Mouse (Mus musculus) hindbrain, embryonic 10.5 days (tissue): ENCODE measurements around the gene Taf5. TPM values are rescaled to one million over a fixed set of nuclear protein-coding genes. Genes with fewer than 3 reads are reported as not detected.

Source experiments
- DNase-seq: peaks from one replicate; pipeline ENCODE4 v3.0.0-alpha.2; 2017; ENCODE audit warnings: low spot score
- H3K27ac ChIP-seq: fragments of 300-500 bp; sonication (generic); 2 replicates; pipeline ENCODE4 v1.5.1; 2016; ENCODE audit warnings: mild to moderate bottlenecking, moderate library complexity
- H3K27me3 ChIP-seq: fragments of 300-500 bp; sonication (generic); 2 replicates; pipeline ENCODE4 v1.6.1; 2016; ENCODE audit warnings: mild to moderate bottlenecking; ENCODE audit not compliant: poor library complexity, insufficient read depth, severe bottlenecking
- H3K36me3 ChIP-seq: fragments of 300-500 bp; sonication (generic); 2 replicates; pipeline ENCODE4 v1.6.1; 2016; ENCODE audit warnings: mild to moderate bottlenecking, moderate library complexity
- H3K4me1 ChIP-seq: fragments of 300-500 bp; sonication (generic); replicated peaks from 2 replicates; pipeline ENCODE4 v1.6.1; 2016; ENCODE audit warnings: mild to moderate bottlenecking
- H3K4me3 ChIP-seq: fragments of 300-500 bp; sonication (generic); 2 replicates; pipeline ENCODE4 v1.5.1; 2016; ENCODE audit warnings: mild to moderate bottlenecking, moderate library complexity
- H3K9me3 ChIP-seq: fragments of 300-500 bp; sonication (generic); 2 replicates; pipeline ENCODE4 v1.6.1; 2016; ENCODE audit warnings: mild to moderate bottlenecking, moderate library complexity
- WGBS: fragments of 180-500 bp; shearing (Covaris S2); methylation state at CpG from one replicate; pipeline ENCODE4 v1.1.7; 2016; 5-methylcytosine and 5-hydroxymethylcytosine counted together
- polyA plus RNA-seq: library from polyadenylated mRNA; unstranded; fragments of >200 nt; fragmentation: Nextera tagmentation; extraction: Ambion mirVana; gene quantifications from 2 replicates; pipeline ENCODE4 v1.2.1, GENCODE M21; 2016

The Taf5 gene
- polyA plus RNA-seq, 1 experiment from 2014 or later: 7.0 TPM

- Histone ChIP-seq H3K9me3 (no peaks in the 10 kb centered on the region), H3K36me3 (peaks cover 59% of the 10 kb centered on the region), H3K27me3 (no peaks in the 10 kb centered on the region), H3K4me1 (peaks cover 24% of the 10 kb centered on the region), H3K4me3 (peak overlapping the region; percentile 98), H3K27ac (peak overlapping the region; percentile 93)
- 3% methylated on average over 36 of the region's 36 CpGs for WGBS
- no peak for DNase-seq
Measured at GRCm38 (mm10) chr19:47089718-47090525, 22.4 kb downstream of the Taf5 start.

GRCm38 (mm10) chr19:47090550-47091156, 23.1 kb downstream of the Taf5 start, which contains the start of the genes Usmg5 and Pdcd11:
TSS of gene Usmg5 (minus strand) at chr19:47090647.
TSS of gene Pdcd11 (plus strand) at chr19:47090768.
- Histone ChIP-seq H3K27me3 (no peaks in the 10 kb centered on the region), H3K4me3 (peak within 1 kb of the TSS; percentile 98), H3K9me3 (no peaks in the 10 kb centered on the region), H3K27ac (peak within 1 kb of the TSS; percentile 93), H3K36me3 (peaks cover 59% of the 10 kb centered on the region), H3K4me1 (peaks cover 24% of the 10 kb centered on the region)
- WGBS: under 1% methylated on average over 56 of the region's 56 CpGs
- DNase-seq: peak; percentile 97

GRCm38 (mm10) chr19:47101080-47101479, 33.5 kb downstream of the Taf5 start:
- Histone ChIP-seq H3K27me3 (no peaks in the 10 kb centered on the region), H3K9me3 (no peaks in the 10 kb centered on the region), H3K27ac (no peak overlapping the region), H3K4me3 (no peak overlapping the region), H3K4me1 (no peaks in the 10 kb centered on the region), H3K36me3 (peaks cover 100% of the 10 kb centered on the region)
- DNase-seq: no peak
- WGBS: 91% methylated on average over 5 of the region's 5 CpGs

GRCm38 (mm10) chr19:47104641-47105271, 37.2 kb downstream of the Taf5 start:
- DNase-seq: no peak
- Histone ChIP-seq H3K4me3 (no peak overlapping the region), H3K36me3 (peaks cover 100% of the 10 kb centered on the region)

GRCm38 (mm10) chr19:47118634-47119033, 51.1 kb downstream of the Taf5 start:
- DNase-seq: no peak
- no peaks in the 10 kb centered on the region for H3K4me1 ChIP-seq
- 83% methylated on average over 2 of the region's 2 CpGs for WGBS
- no peak overlapping the region for H3K27ac ChIP-seq
- H3K4me3 ChIP-seq: no peak overlapping the region
- no peaks in the 10 kb centered on the region for H3K27me3 ChIP-seq
- H3K9me3 ChIP-seq: no peaks in the 10 kb centered on the region
- H3K36me3 ChIP-seq: peaks cover 86% of the 10 kb centered on the region

More at GRCm38 (mm10) chr19:47104641-47105271, 37.2 kb downstream of the Taf5 start:
- Histone ChIP-seq H3K27ac (no peak overlapping the region), H3K9me3 (no peaks in the 10 kb centered on the region), H3K27me3 (no peaks in the 10 kb centered on the region), H3K4me1 (0 out of 2 replicates have a peak, but pooled peaks cover 7% of the 10 kb centered on the region)
- WGBS: 94% methylated on average over 9 of the region's 9 CpGs

- peaks cover 87% of the 10 kb centered on the region for H3K36me3 ChIP-seq
- 50% methylated on average over 4 of the region's 4 CpGs for WGBS
- DNase-seq: peak; percentile 16
- no peaks in the 10 kb centered on the region for H3K9me3 ChIP-seq
- H3K4me3 ChIP-seq: no peak overlapping the region
- no peaks in the 10 kb centered on the region for H3K27me3 ChIP-seq
- H3K4me1 ChIP-seq: no peaks in the 10 kb centered on the region
- no peak overlapping the region for H3K27ac ChIP-seq
Measured at GRCm38 (mm10) chr19:47121054-47121453, 53.5 kb downstream of the Taf5 start.

- peak; percentile 40 for DNase-seq
Measured at GRCm38 (mm10) chr19:47122802-47123201, 55.3 kb downstream of the Taf5 start.

GRCm38 (mm10) chr19:47128164-47128563, 60.6 kb downstream of the Taf5 start:
- WGBS: 96% methylated on average over 10 of the region's 10 CpGs
- Histone ChIP-seq H3K9me3 (no peaks in the 10 kb centered on the region), H3K4me1 (no peaks in the 10 kb centered on the region), H3K27ac (no peak overlapping the region), H3K36me3 (peaks cover 100% of the 10 kb centered on the region), H3K4me3 (no peak overlapping the region), H3K27me3 (no peaks in the 10 kb centered on the region)
- no peak for DNase-seq

More at GRCm38 (mm10) chr19:47122802-47123201, 55.3 kb downstream of the Taf5 start:
- Histone ChIP-seq H3K36me3 (peaks cover 87% of the 10 kb centered on the region), H3K27me3 (no peaks in the 10 kb centered on the region), H3K27ac (no peak overlapping the region), H3K4me1 (no peaks in the 10 kb centered on the region), H3K4me3 (no peak overlapping the region), H3K9me3 (no peaks in the 10 kb centered on the region)
- 27% methylated on average over 2 of the region's 2 CpGs for WGBS

GRCm38 (mm10) chr19:47128835-47129234, 61.3 kb downstream of the Taf5 start:
- no peak overlapping the region for H3K27ac ChIP-seq
- WGBS: 94% methylated on average over 11 of the region's 11 CpGs
- no peaks in the 10 kb centered on the region for H3K27me3 ChIP-seq
- H3K4me1 ChIP-seq: no peaks in the 10 kb centered on the region
- no peak for DNase-seq
- H3K36me3 ChIP-seq: peaks cover 97% of the 10 kb centered on the region
- H3K9me3 ChIP-seq: no peaks in the 10 kb centered on the region
- H3K4me3 ChIP-seq: no peak overlapping the region

- peaks cover 79% of the 10 kb centered on the region for H3K36me3 ChIP-seq
- H3K4me1 ChIP-seq: no peaks in the 10 kb centered on the region
- no peaks in the 10 kb centered on the region for H3K9me3 ChIP-seq
- H3K27ac ChIP-seq: no peak overlapping the region
- no peaks in the 10 kb centered on the region for H3K27me3 ChIP-seq
- no peak for DNase-seq
- H3K4me3 ChIP-seq: no peak overlapping the region
- 93% methylated on average over 15 of the region's 15 CpGs for WGBS
Measured at GRCm38 (mm10) chr19:47130551-47131125, 63.1 kb downstream of the Taf5 start.
